Mouse (Mus musculus) liver, postnatal 0 days (tissue): ENCODE measurements around the gene Nlrc4.

Experiments used
- CTCF ChIP-seq: sonication (generic); IDR thresholded peaks from 2 replicates; pipeline ENCODE4 v1.5.1; 2016; ENCODE audit warnings: antibody characterized with exemption, low read depth
- EP300 ChIP-seq: IDR thresholded peaks from 2 replicates; pipeline ENCODE4 v1.6.1; 2016; ENCODE audit warnings: antibody characterized with exemption, low read depth, mild to moderate bottlenecking

- TF ChIP-seq CTCF: no peak
- no peak for TF ChIP-seq EP300
Observed at GRCm38 (mm10) chr17:74453928-74454327, 5.0 kb downstream of the Nlrc4 start.
